Mouse (Mus musculus) hindbrain, embryonic 14.5 days (tissue): ENCODE measurements around the gene Tox4. TPM values are rescaled to one million over a fixed set of nuclear protein-coding genes. Genes with fewer than 3 reads are reported as not detected.
"Not testable (repeated sequence)": the region's sequence is repeated elsewhere in the genome, so short reads cannot be mapped to it uniquely, and the experiment has no call there.

ENCODE experiments used
- ATAC-seq: fragments of 200-750 bp; cut with Nextera tagmentation; 2 replicates; pipeline ENCODE4 v1.8.0; 2017; ENCODE audit warnings: moderate number of reproducible peaks, mild to moderate bottlenecking, moderate TSS enrichment, moderate library complexity; ENCODE audit not compliant: low FRiP score
- DNase-seq: peaks from one replicate; pipeline ENCODE4 v3.0.0-alpha.2; 2015; ENCODE audit warnings: low spot score
- H3K27ac ChIP-seq: fragments of 300-500 bp; sonication (generic); 2 replicates; pipeline ENCODE4 v1.5.1; 2014; ENCODE audit warnings: mild to moderate bottlenecking, moderate library complexity
- H3K27me3 ChIP-seq: fragments of 300-500 bp; sonication (generic); 2 replicates; pipeline ENCODE4 v1.6.1; 2014; ENCODE audit warnings: mild to moderate bottlenecking, low read length, mixed read lengths; ENCODE audit not compliant: control insufficient read depth, insufficient read depth
- H3K36me3 ChIP-seq: fragments of 300-500 bp; sonication (generic); replicated peaks from 2 replicates; pipeline ENCODE4 v1.6.1; 2014; ENCODE audit not compliant: control insufficient read depth, insufficient read depth
- H3K4me1 ChIP-seq: fragments of 300-500 bp; sonication (generic); replicated peaks from 2 replicates; pipeline ENCODE4 v1.6.1; 2014; ENCODE audit warnings: antibody characterized with exemption, low read length, mixed read lengths; ENCODE audit not compliant: control insufficient read depth, insufficient read depth
- H3K4me2 ChIP-seq: fragments of 300-500 bp; sonication (generic); replicated peaks from 2 replicates; pipeline ENCODE4 v1.6.1; 2014; ENCODE audit warnings: mild to moderate bottlenecking, moderate library complexity
- H3K4me3 ChIP-seq: fragments of 300-500 bp; sonication (generic); replicated peaks from 2 replicates; pipeline ENCODE4 v1.5.1; 2014; ENCODE audit warnings: mild to moderate bottlenecking, low read length
- H3K9ac ChIP-seq: fragments of 300-500 bp; sonication (generic); 2 replicates; pipeline ENCODE4 v1.6.1; 2014
- H3K9me3 ChIP-seq: fragments of 300-500 bp; sonication (generic); 2 replicates; pipeline ENCODE4 v1.6.1; 2016; ENCODE audit warnings: low read length; ENCODE audit not compliant: control insufficient read depth
- WGBS: fragments of 180-500 bp; shearing (Covaris S2); extraction: QIAGEN DNeasy Blood & Tissue Kit; methylation state at CpG from one replicate; pipeline ENCODE4 v1.1.7; 2014; 5-methylcytosine and 5-hydroxymethylcytosine counted together
- polyA plus RNA-seq: library from polyadenylated mRNA; unstranded; fragments of >200 nt; fragmentation: Nextera tagmentation; extraction: Ambion mirVana; gene quantifications from 2 replicates; pipeline ENCODE4 v1.2.1, GENCODE M21; 2014

The Tox4 gene
- polyA plus RNA-seq, 1 experiment from 2014 or later: 55.7 TPM

GRCm38 (mm10) chr14:52306100-52306499 is 27.2 kb downstream of the Tox4 start:
- Histone ChIP-seq H3K36me3 (peaks cover 19% of the 10 kb centered on the region), H3K27ac (no peak overlapping the region), H3K4me1 (peaks cover 11% of the 10 kb centered on the region), H3K27me3 (no peaks in the 10 kb centered on the region), H3K4me2 (no peak overlapping the region), H3K4me3 (no peak overlapping the region), H3K9me3 (no peaks in the 10 kb centered on the region), H3K9ac (no peak overlapping the region)
- WGBS: 93% methylated on average over 2 of the region's 2 CpGs
- no peak for ATAC-seq
- DNase-seq: no peak

DNA sequence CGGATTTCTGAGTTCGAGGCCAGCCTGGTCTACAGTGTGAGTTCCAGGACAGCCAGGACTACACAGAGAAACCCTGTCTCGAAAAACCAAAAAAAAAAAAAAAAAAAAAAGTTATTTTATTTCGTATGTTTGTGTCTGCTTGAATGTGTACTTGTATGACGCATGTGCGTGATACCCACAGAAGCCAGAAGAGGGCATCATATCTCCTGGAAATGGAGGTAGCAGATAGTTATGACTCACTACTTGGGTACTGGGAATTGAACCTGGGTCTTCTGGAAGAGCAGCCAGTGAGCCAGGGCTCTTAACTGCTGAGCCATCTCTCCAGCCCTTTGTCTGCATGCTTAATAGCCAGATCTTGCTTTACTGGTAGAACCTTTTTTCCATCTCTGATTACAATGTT is 31.4 kb downstream of the Tox4 start:
- not testable (repeated sequence) for ATAC-seq, H3K9me3 ChIP-seq, H3K9ac ChIP-seq, H3K27ac ChIP-seq, H3K4me2 ChIP-seq, H3K27me3 ChIP-seq, H3K4me3 ChIP-seq, DNase-seq
- peaks cover 46% of the 10 kb centered on the region for H3K4me1 ChIP-seq
- peaks cover 57% of the 10 kb centered on the region for H3K36me3 ChIP-seq
- WGBS: 95% methylated on average over 5 of the region's 6 CpGs

DNA sequence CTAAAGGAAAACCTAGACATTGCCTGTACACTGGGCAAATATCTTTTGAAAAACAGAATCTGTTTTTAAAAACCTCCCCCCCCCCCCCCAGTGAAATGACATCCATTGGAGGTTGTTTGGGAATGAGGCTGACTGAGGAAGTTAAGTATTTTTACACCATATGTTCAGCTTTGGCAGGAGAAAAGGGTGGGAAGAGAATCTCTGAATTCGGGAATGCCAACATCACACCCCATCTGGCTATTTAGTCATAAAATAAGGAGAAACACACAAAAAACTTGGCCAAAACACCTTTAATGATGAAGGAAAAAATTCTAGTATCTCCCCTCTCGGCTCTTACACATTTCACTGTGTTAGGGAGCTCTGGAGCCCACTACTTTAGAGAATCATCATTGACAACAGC is 32.0 kb downstream of the Tox4 start:
- Histone ChIP-seq H3K27me3 (no peaks in the 10 kb centered on the region), H3K27ac (no peak overlapping the region), H3K9me3 (no peaks in the 10 kb centered on the region), H3K36me3 (peaks cover 57% of the 10 kb centered on the region), H3K4me2 (peak overlapping the region; percentile 91), H3K4me3 (no peak overlapping the region), H3K9ac (no peak overlapping the region), H3K4me1 (peaks cover 46% of the 10 kb centered on the region)
- WGBS: 87% methylated on average over 2 of the region's 2 CpGs
- ATAC-seq (no peak), DNase-seq (no peak)

- H3K27me3 ChIP-seq: no peaks in the 10 kb centered on the region
- peaks cover 53% of the 10 kb centered on the region for H3K4me1 ChIP-seq
- peak overlapping the region; percentile 58 for H3K4me3 ChIP-seq
- WGBS: 82% methylated on average over 26 of the region's 26 CpGs
- no peak overlapping the region for H3K27ac ChIP-seq
- peak overlapping the region; percentile 77; the same call in 1 of the 2 replicates for H3K9ac ChIP-seq
- peak overlapping the region; percentile 91 for H3K4me2 ChIP-seq
- DNase-seq (no peak), ATAC-seq (no peak)
- H3K36me3 ChIP-seq: peaks cover 51% of the 10 kb centered on the region
- no peaks in the 10 kb centered on the region for H3K9me3 ChIP-seq
Measured at GRCm38 (mm10) chr14:52313931-52314807, 35.2 kb downstream of the Tox4 start.

DNA sequence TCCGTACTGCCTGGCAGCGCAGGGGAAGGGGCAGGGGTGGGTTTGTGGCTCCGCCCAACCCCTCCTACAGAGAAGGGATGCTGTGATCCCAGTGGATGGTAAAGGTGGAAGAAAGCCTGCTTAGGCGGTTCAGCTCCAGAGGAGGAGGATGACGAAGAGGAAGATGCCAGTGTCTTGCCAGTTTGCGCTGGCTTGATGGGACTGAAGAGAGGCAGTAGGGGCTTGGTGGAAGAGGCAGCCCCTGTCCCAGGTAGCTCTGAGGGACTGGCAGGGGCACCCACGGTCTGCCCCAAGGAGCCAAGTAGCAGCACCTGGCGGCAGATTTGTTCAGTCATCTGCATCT is 35.8 kb downstream of the Tox4 start:
- no peak for DNase-seq
- Histone ChIP-seq H3K4me2 (peak overlapping the region; percentile 91), H3K27ac (no peak overlapping the region), H3K27me3 (no peaks in the 10 kb centered on the region), H3K9me3 (no peaks in the 10 kb centered on the region), H3K4me3 (peak overlapping the region; percentile 58), H3K4me1 (peaks cover 53% of the 10 kb centered on the region), H3K36me3 (peaks cover 47% of the 10 kb centered on the region), H3K9ac (peak overlapping the region; percentile 77)
- 53% methylated on average over 8 of the region's 8 CpGs for WGBS
- ATAC-seq: no peak

DNA sequence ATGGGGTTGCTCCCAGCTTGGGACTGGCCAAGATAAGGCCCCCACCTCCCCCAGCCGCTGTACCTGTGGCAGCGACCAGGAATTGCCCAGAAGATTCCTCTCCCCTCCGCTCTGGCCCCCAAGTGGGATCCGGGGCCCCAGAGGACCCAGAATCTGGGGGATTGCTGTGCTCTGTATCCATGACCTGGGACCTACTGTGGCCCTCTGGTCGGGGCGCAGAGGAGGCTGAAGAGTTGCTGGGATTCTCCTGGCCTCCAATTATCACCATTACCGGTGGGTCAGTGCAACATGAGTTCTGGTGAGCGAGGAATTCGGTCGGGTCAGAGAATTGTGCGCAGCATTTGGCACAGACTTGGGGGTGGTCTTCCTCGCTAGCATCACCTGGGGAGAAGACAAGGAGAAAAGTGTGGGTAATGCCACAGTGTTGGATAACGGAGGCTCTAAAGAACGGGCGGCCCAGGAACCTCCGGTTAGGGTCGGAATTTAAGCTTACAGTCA is 36.4 kb downstream of the Tox4 start:
- Histone ChIP-seq H3K9ac (peak overlapping the region; percentile 77), H3K4me2 (peak overlapping the region; percentile 91), H3K9me3 (no peaks in the 10 kb centered on the region), H3K4me3 (peak overlapping the region; percentile 58), H3K27ac (peak overlapping the region; percentile 96), H3K36me3 (peaks cover 46% of the 10 kb centered on the region), H3K4me1 (peaks cover 53% of the 10 kb centered on the region), H3K27me3 (no peaks in the 10 kb centered on the region)
- ATAC-seq: peak; percentile 2; the same call in 1 of the 2 replicates
- no peak for DNase-seq
- WGBS: 6% methylated on average over 17 of the region's 17 CpGs

- DNase-seq (peak; percentile 74), ATAC-seq (peak; percentile 89)
- H3K4me3 ChIP-seq: peak overlapping the region; percentile 58
- peak overlapping the region; percentile 91 for H3K4me2 ChIP-seq
- H3K27ac ChIP-seq: peak overlapping the region; percentile 96
- peaks cover 49% of the 10 kb centered on the region for H3K4me1 ChIP-seq
- H3K9me3 ChIP-seq: no peaks in the 10 kb centered on the region
- H3K27me3 ChIP-seq: no peaks in the 10 kb centered on the region
- WGBS: under 1% methylated on average over 28 of the region's 41 CpGs
- peaks cover 40% of the 10 kb centered on the region for H3K36me3 ChIP-seq
- peak overlapping the region; percentile 77 for H3K9ac ChIP-seq
Measured at GRCm38 (mm10) chr14:52315792-52316440, 37.0 kb downstream of the Tox4 start.

DNA sequence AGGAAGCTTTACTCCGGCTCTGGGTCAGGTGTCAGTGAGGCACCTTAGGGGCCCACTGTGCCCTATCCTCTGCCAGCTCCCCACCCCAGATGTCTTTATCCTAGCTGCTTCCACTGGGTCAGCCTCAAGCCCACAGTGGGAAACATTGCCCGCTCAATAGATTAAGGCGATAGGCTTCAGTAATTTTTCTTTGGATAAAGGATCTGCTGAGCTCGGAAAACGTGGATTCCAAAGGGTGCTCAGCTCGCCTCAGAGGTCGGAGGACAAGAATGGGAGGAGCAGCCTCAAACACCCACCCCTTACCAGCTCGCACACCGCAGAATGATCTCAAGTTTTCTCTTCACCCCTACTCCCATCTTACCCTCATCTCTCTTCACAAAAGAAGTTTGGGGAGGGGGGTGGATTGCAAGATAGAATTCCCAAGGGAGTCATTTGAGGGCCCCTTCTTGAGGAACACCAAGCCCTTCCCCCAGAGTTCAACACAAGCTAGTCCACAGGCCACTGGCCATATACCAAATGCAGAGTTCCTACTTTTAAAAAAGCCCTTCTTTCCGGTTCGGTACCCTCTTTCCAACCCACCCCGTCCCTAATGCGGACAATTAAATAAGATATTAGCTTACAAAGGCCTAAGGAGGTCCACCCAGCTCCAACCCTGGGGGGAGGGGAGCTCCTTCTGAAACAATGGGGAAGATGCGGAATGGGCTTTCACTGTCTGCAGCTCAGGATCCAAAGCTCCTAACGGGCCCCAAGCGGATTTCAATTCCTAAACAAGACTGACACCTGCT is 37.7 kb downstream of the Tox4 start:
- Histone ChIP-seq H3K9ac (peak overlapping the region; percentile 77), H3K4me3 (peak overlapping the region; percentile 58), H3K36me3 (peaks cover 34% of the 10 kb centered on the region), H3K27ac (peak overlapping the region; percentile 96), H3K27me3 (no peaks in the 10 kb centered on the region), H3K9me3 (no peaks in the 10 kb centered on the region), H3K4me2 (peak overlapping the region; percentile 91), H3K4me1 (peaks cover 44% of the 10 kb centered on the region)
- peak; percentile 69 for DNase-seq
- WGBS: 2% methylated on average over 16 of the region's 16 CpGs
- ATAC-seq: peak; percentile 67

- Histone ChIP-seq H3K4me1 (peaks cover 17% of the 10 kb centered on the region), H3K4me2 (no peak overlapping the region), H3K9me3 (no peaks in the 10 kb centered on the region), H3K4me3 (no peak overlapping the region), H3K9ac (no peak overlapping the region), H3K27ac (no peak overlapping the region), H3K36me3 (peaks cover 6% of the 10 kb centered on the region), H3K27me3 (no peaks in the 10 kb centered on the region)
- 57% methylated on average over 6 of the region's 6 CpGs for WGBS
- DNase-seq (no peak), ATAC-seq (no peak)
Measured at GRCm38 (mm10) chr14:52319361-52319760, 40.4 kb downstream of the Tox4 start.
